Mouse (Mus musculus): ENCODE measurements at regions not wholly inside any gene's neighbourhood (a gene's known extent, or its start where the extent isn't known, plus 50 kb on each side); places are given as distances from the start of the nearest gene placed in this dataset.

DNA sequence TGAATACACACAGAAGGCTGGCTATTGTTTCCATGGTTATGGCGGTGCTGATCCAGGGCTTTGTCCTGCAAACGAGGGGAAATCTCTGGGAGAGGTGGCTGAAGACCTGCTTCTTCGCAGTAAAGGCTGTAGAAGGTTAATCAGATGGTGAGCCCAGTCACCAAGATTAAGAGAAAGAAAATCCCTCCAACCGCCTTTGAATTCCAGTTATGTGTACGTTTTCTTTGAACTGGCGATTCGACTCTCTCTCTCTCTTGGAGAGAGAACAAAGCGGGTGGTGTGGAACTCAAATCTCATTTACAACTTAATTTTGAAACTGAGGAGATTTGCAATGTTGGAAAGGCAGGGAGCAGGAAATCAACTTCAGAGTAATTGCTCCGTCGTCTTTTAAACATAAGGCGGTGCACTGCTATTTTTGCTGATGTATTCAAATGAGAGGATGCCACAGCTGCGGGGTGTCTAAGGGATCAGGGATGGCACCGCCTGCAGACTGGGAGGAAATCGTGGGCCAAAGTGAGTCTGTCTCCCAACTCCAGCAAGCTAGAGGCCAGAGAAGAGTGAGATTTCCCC lies 232.7 kb downstream of the Mycn start:
- DNase-seq (ENCODE audit: low spot score in 2 of 2): no peak

DNA sequence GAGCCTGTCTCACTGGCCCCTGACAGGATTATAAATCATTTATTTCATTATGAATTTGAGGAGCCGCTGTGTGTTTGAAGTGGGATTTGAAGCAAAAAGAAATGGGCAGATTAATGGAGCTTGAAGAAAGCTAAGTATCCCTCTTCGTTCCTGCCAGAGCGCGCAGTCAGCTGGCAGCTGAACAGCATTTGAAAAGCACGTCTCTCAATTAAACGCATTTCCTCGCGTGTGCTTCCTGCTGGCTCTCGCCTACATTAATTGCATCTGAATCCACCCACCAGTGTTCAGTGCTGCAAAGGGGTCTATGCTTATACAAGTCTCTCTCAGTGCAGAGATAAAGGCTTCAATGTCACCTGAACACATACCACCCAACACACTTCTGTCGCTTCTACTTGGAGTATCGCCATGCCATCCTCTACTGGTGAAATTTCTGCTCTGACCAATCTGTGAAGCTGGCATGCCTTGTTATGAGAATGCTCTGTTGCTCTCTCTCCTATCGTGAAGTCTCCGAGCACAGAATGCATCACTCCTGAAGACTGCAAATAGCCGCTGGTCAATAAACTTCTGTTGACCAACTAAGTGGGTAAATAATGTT lies 235.3 kb downstream of the Mycn start:
- DNase-seq (ENCODE audit: low spot score in 2 of 2): no peak

DNA sequence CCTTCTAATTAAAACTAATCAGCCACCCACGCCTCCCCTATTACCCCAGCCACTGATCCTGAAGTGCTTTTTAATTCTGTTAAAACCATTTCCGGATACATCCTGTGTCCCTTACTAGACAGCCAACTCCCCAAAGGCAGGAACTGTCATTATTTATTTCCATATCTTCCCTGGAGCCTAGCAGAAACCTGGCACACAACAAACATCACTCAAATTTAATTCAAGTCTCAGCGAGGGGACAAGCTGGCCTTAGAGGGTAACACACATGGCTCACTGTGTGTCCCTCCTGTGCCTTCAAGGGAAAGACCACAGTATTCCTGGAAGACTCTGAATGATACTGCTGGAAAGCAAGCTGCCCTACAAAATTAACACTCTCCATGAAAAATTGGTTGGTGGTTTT lies 240.0 kb downstream of the Mycn start:
- no peak for DNase-seq (ENCODE audit: low spot score in 2 of 2)

DNA sequence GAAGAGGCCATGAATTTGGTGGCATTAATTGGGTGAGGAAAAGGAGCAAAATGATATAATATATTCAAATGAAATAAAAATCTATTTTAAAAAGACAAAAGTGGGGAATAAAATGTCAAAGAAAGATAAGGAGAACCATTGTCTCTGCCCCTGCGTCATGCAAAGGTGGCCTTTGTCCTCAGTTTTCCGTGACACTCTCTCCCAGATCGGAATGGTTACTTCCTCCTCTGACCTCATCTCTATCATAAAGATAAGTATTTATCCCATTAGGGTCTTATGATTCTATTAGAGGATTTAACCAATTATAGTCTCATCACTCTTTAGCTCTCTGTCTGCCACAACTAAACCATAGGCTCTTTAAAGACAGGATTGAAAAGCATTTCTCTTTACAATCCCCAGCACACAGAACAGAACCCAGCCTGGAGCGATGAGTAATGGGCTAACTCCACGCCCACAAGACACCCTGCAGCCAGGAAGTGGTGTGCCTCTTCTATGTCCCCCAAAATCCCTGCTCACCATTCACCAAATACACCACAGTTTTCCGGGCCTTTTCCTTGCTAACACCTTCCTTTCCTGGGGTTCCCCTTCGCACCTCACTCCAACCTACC lies 240.6 kb downstream of the Mycn start:
- DNase-seq (ENCODE audit: low spot score in 2 of 2): no peak

DNA sequence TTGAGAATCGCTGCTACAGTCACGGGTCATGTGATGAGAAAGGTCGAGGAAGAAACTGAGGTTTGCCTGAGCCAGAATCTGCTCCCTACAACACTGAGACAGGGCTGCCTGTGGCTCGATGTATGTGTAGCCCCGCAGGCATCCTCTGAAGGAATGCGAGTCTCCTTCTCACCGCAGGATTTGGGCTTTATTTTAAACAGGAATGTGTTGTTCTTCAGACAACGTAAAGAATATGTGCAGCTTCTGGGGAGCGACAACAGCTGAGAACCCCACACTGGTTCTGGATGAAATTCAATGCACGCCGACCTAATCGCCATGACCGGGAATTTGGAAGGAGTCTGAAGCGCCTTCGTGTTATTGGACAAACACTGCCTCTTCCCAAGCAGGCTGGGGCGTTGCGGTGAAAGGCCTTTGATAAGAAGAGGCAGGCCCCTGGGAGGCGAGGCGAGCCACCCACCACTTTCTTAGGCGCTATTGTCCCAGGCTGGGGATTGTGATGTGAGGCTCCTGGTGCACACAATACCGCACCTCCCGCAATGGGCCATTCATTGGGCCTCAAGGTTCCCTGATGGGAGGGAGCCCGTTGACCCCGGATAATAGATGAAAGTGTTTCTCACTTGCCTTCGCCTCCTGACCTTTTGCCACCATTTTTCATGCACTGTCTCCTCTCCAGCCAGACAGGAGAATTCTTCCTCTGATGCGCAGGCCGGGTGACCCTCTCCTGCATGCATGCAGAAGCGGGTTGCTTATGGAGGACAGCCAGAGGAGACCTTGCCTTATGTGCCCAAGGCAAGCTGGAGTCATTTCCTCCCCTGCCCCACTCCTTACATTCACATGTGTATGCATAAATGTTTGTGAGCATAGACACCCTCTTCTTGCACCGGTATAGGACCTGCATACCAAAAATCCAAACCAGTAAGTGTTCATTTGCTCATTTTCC lies 247.6 kb downstream of the Mycn start:
- no peak for DNase-seq (ENCODE audit: low spot score in 2 of 2)

DNA sequence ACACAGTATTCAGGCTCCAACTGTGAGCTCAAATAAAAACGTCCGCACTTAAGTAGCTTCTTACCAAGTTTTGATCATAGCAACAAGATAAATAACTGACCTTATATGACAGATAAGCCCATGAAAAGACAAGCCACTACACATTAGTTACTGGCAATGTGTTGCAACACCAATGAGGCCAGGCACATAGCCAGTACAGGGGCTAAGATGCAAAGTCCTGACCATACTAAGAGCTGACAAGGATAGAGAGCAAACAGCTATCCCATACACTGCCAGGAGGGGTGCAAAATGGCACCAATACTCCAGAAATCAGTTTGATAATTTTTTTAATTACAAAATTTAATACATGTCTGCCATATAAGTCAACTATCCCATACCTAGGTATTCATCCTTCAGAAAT lies 254.3 kb downstream of the Mycn start:
- DNase-seq (ENCODE audit: low spot score in 2 of 2): no peak

DNA sequence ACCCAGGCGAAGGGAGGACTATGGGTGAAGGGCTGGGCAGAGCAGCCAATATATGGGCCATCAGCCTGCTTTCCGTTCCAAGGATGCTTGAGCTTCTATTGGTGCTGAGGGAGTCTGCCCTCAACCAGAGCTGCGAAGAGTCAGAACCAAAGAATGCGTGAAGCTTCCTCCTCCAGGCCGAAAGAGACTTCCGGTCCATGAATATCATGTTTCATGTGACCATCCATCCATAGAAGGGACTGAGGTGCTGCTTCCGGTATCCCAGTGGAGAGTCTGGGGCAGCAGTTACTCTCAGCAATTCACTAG lies 256.5 kb downstream of the Mycn start:
- DNase-seq (ENCODE audit: low spot score in 2 of 2): no peak

DNA sequence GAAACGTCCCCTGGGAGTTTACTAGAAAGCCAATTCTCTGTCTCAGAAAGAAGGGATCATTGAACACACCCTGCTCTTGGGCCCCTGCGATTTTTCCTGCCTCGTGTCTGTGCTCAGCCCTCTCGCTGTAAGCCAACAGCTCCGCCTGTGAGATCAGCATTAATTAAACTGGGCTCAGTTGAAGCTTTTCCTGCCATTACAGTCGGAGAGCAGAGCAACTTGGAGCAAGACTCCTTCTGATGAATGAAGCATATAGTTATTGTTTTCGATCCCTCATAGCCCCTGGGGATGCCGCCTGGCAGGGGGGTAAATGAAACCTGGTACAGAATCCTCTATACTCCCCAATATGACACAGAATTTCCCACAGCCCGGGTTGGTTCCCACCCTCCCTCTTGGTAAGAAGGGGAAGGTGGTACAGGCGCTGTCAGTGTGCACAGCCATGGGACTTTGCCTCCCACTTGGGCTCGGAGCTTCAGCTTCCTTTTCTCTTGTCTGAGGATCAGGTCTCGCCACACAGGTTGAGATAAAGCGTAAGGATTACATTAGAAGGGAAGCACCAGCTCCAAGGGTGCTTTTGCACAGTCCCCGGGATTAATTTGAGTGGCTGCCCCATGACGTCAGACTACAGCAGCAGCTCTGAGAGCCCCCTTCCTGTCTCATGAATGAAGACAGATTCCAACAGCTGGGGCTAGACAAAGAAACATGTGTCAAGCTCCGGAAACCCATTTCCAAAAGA lies 257.1 kb downstream of the Mycn start:
- no peak for DNase-seq (ENCODE audit: low spot score in 2 of 2)

DNA sequence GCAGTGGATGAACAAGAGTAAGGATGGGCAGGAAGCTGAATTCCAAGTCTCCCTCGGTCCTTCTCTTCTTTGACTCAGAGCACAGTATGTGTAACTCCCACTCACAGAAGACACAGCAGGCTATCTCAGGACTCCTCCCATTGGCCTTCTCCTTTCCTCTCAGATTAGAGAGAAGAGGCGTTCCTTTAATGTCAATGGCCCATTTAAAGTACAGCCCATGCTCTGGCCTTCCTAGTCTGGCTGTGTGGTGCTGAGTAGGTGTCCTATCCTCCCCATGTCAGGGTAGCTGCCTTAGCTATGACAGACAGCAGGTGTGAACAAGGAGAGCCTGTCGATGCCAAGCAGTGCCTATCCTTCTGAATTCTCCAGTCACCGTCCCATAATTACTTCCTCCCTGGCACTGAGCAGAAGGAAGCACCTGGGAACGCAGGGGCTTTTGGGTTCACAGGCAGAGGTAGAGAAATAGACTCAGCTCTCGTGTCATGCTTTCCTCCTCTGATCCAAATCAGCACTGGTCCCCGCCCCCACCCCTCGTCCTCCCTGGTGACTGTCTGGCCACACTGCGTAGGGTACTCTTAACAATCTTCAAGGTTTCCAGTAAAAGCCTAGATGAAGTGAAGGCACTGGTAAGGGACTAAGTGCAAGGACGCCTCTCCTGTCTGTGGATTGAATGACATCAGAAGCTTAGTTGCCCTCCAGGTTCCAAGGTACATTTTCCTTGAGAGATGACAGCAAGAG lies 257.8 kb downstream of the Mycn start:
- no peak for DNase-seq (ENCODE audit: low spot score in 2 of 2)

DNA sequence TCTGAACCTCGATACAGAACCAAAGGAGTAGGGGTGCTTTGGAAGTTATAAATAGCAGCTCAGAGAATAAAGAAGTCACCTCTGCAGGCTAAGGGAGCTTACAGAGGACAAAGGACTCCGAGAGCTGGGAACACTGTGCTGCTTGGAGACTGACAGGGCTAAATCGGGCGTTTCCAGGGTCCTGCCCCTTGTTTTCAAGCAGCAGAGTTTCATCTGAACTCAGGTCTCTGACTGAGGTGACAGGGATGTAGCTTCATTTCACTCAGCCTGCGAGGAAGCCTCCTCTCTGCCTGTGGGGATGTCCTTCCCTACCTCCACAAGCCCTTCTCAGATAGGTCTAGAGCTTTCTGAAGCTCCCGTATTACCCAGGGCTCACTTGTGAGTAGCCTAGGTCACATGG lies 260.6 kb downstream of the Mycn start:
- no peak for DNase-seq (ENCODE audit: low spot score in 2 of 2)

DNA sequence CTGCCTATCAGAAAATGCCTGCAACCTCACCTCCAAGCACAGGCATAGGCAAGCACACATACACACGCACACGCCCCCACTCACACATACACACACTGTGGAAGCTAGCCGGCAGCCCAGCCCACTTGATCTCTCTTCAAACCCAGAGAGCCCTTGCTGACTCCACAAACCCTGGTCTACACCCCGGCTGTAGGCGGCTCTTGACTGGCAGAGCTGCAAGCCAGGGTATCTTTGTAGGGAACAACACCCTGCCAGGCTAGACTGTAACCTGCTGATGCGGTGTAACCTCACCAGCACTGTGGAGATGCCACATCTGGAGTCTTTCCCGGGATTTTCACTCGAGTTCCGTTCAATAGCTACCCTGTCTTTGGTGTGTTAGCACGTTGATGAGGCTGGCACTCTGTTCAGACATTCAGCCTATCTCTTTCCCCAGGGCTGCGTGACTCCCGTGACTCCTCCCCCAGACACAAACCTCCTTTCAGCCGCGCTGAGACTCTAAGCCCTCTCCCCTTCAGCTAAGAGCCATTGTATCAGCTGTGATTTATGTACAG lies 261.3 kb downstream of the Mycn start:
- DNase-seq (ENCODE audit: low spot score in 2 of 2): no peak

DNA sequence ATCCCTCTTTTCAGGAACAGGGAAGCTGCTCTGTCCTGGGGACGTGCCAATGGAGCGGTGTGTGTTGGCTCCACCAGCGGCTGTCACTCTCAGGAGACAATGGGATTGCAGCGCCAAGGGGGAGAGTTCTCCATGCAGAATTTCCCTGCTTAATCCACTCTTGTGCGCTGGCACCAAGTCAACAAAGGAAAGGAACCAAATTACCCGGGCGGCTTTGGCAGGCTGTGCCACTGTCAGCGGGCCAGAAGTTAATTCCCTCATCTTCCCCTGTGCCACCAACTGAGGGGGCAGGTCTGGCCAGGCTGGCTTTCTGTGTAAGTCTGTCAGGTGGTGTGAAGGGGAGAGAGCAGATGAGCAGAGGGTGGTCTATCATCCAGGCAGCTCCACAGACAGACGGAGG lies 265.0 kb downstream of the Mycn start:
- peak in 1 of 2 experiments; percentile 4 for DNase-seq (ENCODE audit: low spot score in 2 of 2)

DNA sequence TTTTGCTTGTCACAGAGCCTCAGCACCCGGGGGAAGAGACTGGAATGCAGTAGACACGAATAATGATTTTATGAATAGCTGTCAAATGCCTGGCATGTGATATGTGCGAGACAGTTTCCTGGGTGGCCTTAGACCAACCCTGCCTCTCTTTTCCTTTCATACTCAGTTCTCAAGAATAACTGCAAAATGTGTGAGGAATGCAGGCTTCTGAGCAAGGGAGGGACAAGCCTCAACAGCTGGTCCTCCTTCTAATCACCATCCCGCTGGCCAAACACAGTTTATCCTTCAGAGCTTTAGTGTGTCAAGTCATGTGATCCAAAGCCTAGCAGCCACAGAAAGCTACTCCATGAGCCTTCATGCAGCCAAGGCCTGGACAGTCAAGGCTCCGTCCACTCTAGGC lies 271.8 kb downstream of the Mycn start:
- DNase-seq (ENCODE audit: low spot score in 2 of 2): no peak

DNA sequence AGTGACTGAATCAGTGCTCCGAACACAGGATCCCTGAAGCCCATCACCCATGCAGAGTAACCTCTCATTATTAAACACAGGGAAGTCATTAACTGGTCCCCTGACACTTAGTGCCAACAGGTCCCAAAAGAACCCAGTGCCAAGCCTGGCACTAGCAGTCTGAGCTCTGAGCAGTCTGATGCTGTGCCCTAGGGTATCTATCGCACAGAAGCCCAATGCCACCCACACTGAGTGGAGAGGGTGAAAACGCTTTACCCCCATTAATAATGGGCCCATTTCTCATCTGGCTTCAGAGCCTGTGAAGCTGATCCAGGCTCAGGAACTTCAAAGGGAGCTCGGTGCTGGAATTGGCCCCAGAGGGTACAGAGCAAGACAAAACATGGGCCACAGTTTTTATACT lies 272.8 kb downstream of the Mycn start:
- no peak for DNase-seq (ENCODE audit: low spot score in 2 of 2)

DNA sequence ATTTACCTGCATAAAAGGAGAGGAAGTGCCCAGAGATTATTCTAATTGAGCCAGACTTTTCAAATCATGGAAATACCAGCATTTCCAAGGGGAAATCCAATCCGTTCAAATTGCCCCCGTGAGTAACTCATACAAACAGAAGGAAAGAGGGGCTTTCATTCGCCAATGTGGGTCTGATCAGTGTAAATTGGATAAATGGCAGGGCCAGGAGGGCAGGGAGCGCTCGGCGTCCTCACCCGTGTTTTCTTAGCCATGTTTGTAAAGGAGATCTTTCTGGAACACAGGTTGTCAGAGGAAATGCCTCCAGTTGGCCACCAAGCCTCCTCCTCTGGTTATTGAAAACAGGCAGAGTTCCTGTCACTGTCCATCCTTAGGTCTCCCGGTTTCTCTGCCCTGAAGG lies 286.1 kb downstream of the Mycn start:
- no peak for DNase-seq (ENCODE audit: low spot score in 2 of 2)

DNA sequence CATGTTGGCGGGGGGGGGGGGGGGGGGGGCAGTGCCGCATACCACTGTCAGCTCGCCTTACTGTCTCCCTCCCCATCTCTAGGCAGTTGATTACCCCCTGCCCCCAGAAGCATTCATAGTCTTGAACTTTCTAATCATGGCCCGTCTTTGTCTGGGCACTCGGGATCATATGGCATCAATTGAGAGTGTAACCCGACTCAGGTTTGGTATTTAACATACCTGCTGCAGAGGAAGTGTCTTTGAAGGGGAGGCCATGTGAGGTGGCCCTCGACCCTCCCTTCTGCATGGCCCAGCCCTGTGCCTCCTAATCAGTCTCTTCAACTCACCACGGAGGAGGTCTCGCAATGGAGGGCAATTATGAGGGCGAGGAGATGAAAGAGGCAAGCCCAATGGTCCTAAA lies 286.5 kb downstream of the Mycn start:
- no peak for DNase-seq (ENCODE audit: low spot score in 2 of 2)

DNA sequence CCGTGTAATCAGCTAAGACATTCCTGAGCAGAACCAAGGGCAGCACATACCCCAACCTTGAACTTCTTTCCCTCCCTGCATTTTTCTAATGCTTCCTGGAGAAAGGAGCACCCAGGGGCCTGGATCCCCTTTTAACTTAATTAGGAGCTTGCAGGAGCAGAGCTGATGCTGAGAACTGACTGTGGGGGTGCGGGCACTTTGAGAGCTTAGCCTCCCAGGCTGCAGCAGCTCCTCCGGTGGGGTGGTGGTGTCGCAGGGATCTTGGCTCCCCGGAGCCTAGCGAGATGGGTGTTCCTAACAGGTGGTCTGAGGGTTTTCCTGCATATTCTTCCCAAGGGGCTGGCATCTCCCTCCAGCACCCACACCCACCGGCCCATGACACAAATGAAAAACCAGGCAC lies 289.4 kb downstream of the Mycn start:
- no peak for DNase-seq (ENCODE audit: low spot score in 2 of 2)

DNA sequence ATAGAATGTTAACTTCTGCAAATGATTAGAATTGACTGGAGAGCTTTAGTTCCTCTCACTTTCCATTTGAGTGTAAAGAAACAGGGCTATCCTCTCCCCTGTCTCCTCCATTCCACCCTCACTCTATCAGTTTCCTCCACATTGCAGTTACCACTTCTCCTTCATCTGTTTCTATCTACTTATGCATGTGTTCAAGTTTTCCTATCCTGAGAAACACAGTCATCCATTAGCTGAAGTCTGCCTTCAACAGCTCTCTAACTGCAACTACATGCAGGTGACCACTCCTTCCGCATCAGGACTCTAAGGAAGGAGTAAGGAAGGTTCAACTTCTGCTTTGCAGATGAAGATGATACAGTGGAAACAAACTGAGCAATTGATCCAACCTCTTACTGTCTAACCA lies 291.4 kb downstream of the Mycn start:
- no peak for DNase-seq (ENCODE audit: low spot score in 2 of 2)

DNA sequence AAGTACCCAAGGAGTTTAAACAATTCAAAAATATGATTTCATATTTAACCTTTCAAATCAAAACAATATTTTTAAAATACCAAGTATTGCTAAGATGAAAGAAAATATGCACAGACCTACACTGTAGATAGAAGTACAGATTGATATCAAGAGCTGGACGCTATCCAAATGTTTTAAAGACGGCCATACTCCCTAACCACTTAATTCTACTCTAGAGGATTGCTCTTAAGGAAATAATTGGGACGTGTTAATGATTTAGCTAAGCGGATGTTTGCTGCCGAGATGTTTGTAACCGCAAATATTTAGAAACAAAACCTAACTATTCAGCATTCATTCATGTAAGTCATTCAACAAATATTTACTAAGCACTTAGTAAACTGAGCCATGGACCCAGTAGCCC lies 294.2 kb downstream of the Mycn start:
- no peak for DNase-seq (ENCODE audit: low spot score in 2 of 2)

DNA sequence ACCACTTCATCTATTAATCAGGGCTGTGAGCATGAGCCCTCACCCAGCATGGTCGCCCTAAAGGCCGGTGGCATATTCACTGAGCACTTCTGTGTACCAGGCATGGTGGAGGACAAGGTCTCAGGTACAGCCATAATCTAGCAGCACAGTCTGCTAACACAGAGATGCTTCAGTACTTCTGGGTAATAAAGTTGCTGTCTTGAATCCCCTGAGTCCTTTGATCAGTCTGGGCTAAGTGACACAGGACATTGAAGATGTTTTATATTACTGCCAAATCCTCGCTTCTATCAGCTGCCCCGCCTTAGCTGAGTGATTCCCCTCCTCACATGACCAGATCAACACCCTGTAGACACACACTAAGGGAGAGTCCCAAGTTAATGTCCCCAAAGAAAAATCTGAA lies 296.5 kb downstream of the Mycn start:
- DNase-seq (ENCODE audit: low spot score in 2 of 2): no peak

All from gastrocnemius, adult 8-10 months (tissue).